Mouse (Mus musculus) megakaryocyte, embryonic 14.5 days (primary cell): Measurements from ENCODE around the gene Csrnp1.

Experiments used
- FLI1 ChIP-seq: IDR thresholded peaks from 2 replicates; pipeline ENCODE4 v1.6.1; 2012; ENCODE audit warnings: low read length, inconsistent platforms, mixed read lengths
- GATA1 ChIP-seq: IDR thresholded peaks from 3 replicates; pipeline ENCODE4 v1.6.1; 2012; ENCODE audit warnings: mixed read lengths, low read length, inconsistent platforms, borderline replicate concordance

DNA sequence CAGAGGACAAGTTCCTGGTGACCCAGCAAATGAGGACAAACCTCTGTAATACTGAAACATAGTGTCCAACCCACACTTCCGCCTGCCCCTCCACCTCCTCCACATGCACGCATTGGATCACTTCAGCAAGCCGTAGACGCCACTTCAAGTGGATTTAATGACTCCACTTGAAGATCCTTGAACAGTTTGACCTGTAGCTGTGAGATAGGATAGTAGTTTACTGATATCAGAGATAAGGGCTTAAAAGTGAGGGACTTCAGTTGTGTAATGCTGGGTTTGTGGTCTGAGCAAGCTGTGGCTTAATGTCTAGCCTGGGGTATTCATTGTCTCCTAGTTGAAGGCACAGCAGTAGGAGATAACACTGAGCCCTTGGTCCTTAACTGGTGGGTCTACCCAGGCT lies 61.0 kb downstream of the Csrnp1 start:
- TF ChIP-seq GATA1, result no peak
- TF ChIP-seq FLI1, result no peak
